Mouse (Mus musculus) urinary bladder, postnatal 10 days (tissue): ENCODE data around the gene Naaa.

Experiments used
- DNase-seq: peaks from one replicate; pipeline ENCODE4 v3.0.0; 2022; ENCODE audit warnings: low spot score

The Naaa gene

DNA sequence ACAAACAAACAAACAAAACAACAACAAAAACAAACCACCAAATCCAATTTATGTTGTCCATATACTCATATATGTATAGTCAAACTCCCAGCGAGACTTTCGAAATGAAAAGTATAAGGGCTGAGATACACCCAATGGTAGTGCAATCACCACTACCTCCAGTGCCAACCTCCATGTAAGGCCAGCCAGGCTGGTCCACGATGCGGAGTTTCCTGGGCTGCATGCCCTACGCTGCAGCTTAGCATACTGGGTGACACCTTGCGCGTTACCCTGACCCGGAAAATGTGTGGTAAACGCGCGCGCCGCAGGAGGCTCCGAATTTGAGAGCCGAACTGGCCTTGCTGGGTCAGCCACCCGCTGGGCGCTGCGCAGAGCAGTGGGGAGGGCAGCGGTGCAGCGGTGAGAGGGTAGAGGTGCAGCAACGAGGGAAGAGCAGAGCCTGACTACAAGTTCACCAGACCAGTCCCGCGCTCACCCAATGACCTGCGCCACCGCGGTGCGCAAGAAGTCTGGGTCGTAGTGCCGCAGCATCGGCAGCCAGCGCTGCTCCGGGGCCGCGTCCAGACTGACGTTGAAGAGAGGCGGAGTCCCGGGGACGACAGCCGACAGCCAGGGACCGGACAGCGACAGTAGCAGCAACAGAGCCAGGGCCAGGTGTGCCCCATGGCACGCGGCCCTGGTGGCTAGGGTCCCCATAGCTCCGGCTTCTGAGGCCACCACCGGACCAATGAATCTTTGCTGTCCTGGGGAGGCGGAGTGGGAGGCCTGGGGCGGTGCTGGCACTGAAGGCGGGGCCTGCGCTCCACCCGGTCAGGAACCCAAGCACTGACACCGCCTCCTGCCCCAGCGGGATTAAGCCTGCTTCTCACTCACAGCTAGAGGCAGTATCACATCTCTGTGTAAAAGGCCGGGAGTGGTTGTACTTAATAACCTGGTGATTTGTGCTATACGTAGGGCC is at the start of gene Naaa:
Gene Naaa, minus strand, starts transcription at position 734 of the 958 bp plus-strand sequence.
- DNase-seq: peak; percentile 45

DNA sequence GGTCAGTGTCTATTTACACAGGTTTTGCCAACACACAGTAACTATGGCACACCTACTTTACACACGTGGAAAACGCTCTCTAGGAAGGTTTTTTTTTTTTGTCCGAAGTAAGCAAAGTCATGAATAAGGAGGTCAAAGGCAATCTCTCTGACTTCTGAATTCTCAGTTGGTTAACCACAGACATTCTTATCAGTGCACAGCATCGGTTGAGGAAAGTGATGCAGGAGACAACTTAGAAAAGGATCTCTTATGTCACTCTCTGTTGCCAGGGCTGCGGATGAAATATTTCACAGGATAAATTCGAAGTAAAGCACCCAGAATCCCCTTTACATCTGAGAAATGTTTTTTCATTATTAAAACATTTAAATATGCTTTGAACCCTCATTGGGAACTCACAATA is 49.4 kb upstream of the Naaa start:
- no peak for DNase-seq

- DNase-seq: no peak
Measured at GRCm38 (mm10) chr5:92323264-92323663, 45.3 kb upstream of the Naaa start.

DNA sequence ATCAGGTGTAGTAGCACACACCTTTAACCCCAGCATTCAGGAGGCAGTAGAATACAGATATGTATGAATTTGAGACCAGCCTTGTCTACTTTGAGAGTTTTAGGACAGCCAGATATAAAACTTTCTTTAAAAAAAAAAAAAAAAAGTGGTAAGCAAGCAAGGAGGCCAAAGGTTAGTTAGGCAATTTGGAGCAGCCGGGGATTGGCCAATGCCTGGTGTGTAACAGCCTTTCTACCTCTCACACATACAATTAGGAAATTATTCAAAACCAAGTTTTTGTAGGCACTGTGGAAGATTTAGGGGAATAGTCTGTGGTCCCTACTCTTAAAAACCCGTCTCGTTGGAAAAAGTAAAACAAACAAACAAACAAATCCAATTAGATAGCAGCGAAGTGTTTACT is 44.6 kb upstream of the Naaa start:
- DNase-seq: no peak

DNA sequence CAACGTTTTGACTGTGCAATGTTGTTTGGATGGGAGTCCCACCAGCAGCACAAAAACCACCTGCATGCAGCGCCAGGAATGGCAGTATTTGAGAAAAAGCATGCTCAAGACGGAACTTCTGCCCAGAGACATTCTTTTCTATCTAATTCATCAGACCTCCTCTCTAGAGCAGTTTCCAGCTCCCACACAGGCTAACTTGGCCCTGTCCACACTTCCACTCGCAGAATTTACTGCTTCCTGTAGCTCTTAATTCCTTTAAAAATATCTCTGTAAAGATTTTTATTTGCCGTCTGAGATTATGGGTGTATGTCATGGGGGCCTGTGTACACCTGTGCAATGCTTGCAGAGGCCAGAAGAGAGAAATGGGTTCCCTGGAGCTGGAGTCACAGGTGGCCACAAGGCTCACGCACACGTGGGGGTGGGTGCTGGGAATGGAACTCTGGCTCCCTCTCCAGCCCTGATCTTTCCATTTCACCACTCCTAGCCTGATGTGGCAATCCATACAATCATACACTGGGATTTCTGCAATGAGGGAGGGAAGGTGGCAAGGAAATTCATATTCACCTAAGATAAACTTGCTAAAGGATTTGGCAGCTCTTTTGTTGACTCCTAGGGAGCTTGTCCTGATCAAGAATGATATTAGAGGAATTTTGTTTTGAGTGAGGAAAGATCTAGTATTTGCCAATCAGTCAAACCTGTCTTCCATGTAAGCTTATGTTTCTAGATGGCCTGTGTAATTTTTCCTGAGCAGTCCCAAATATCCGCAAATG is 43.8 kb upstream of the Naaa start:
- no peak for DNase-seq

GRCm38 (mm10) chr5:92318596-92318995 is 40.6 kb upstream of the Naaa start:
- DNase-seq: no peak

- no peak for DNase-seq
Measured at GRCm38 (mm10) chr5:92318119-92318518, 40.1 kb upstream of the Naaa start.

DNA sequence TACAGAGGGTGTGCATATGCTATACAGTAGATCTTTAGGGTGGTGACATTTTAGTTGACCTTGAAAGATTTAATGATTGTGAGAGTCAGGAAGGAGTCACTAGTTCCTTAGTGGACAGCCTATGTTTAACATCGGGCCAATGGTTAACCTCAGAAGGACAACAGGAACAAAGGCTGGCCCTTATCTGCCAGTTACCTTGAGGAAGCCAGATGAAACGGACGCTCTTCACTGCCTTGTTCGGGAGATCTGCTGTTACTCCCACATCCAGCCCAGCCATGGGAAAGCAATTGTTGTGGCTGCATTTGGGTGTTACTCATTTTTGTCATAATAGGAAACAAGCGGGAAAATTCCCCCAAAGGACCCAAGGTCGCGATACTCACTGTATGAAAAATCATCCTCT is 35.8 kb upstream of the Naaa start:
- no peak for DNase-seq

DNA sequence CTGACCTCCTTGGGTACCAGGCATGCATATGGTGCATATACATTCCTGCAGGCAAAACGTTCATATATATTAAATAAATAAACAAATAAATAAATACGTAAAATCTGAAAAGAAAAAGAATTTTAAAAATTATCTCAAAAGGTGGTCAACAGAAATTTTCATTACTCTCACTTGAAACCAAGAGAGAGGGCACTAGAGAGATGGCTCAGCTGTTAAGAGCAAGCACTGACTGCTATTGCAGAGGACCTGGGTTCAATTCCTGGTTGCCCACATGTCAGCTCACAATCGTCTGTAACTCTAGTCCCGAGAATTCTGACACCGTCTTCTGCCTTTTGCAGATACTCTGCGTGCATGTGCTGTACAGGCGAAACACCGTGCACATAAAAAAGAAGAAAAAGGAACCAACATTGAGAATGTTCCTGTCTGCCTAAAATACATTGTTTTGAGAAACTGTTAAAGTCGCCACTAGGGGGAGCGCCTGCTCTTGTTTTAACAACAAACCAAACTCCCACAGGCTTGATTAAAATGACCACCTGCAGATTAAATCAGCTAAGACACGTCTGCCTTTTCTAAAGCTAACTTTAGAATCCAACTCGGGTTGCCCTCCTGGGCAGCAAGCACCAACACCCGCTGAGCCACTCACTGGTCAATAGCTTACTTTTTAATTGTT is 34.2 kb upstream of the Naaa start:
- DNase-seq: peak; percentile 37

- peak; percentile 73 for DNase-seq
Measured at GRCm38 (mm10) chr5:92309681-92310511, 31.9 kb upstream of the Naaa start, which contains the start of gene Sdad1. Gene Sdad1 (minus strand): TSS chr5:92310479.

DNA sequence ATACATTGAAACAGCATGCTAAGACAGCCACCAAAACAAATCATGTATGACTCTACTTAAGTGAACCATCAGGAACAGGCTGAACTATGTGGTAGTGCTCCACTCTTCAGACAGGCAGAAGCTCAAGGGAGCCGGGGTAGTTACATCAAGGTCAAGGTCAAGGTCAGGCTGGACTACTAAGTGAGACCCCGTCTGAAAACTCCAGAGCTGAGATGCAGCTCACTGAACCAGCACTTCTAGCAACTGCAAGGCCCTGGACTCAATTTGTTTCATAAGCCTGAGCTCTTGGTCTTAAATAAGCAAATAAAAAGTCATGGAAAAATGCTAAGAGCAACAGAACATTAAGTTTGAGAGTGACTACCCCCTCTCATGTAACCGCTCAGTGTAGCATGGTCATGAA is 26.3 kb upstream of the Naaa start:
- DNase-seq: no peak

DNA sequence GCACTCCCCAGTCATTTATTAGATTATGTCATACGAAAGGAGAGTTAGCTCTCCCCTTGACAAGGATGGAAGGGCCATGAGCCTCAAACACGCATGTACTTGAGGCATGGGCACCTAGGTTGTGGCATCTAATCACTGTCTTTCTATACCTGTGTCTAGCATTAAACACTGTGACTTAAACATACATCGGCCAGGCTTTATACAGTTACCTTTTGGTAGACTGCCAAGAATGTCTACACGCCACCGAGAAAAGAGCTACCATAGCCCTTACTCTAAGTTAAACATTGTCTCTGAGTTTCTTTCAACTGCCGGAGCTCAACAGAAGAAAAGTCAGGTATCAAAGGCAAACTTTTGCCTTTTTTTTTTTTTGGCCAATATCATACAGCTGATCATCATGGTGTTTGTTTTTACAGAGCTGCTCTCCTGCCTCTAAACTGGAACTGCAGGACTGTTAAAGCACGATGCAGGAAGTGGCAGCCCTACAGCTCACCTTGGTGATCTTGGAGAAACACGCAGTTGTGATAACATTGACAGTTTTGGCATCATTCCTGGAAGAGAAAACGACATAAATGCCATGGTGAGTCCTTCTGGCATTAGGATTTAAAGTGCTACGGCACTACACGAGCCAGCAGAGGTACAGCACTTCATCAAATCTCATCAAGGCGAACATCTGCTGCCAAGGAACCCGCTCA is 24.3 kb upstream of the Naaa start:
- DNase-seq: no peak

DNA sequence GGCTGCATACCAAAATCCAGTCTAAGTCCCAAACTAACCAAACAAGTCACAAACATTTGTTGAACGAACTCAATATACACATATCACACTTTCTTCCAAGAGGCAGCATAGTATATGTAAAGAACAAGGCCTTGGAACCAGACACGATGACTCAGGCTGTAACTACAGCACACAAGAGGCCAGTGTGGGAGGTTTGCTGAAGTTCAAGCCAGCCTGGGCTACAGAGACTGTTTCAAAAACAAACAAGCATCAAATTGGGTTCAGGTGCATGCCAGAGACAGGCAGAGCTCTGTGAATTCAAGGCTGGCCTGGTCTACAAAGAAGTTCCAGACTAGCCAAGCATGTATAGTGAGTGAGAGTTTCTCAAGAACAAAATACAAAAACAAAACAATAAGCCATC is 16.6 kb upstream of the Naaa start:
- no peak for DNase-seq

GRCm38 (mm10) chr5:92291652-92292414 is 13.9 kb upstream of the Naaa start:
- DNase-seq: no peak

- DNase-seq: no peak
Measured at GRCm38 (mm10) chr5:92287840-92288239, 9.9 kb upstream of the Naaa start.

DNA sequence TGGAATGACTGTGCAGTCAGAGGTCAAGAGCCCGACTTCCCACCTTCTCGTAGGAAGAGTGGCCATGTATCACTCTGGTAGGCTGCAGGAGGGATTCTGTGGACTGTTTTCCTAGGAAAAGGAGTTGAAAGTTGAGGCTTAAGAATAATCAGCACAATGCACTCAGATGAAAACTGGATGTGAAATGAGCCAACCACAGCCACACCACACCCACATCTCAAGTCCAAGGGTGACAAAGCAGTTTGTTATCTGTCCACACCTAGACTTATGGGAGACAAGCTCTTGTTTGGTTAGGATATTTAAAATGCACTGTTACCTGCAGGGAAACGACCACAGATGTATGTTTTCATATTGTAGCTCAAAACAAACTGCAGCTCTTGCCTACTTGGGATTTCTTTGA is 5.1 kb upstream of the Naaa start:
- DNase-seq: no peak

GRCm38 (mm10) chr5:92282571-92282970 is 4.6 kb upstream of the Naaa start:
- DNase-seq: no peak

DNA sequence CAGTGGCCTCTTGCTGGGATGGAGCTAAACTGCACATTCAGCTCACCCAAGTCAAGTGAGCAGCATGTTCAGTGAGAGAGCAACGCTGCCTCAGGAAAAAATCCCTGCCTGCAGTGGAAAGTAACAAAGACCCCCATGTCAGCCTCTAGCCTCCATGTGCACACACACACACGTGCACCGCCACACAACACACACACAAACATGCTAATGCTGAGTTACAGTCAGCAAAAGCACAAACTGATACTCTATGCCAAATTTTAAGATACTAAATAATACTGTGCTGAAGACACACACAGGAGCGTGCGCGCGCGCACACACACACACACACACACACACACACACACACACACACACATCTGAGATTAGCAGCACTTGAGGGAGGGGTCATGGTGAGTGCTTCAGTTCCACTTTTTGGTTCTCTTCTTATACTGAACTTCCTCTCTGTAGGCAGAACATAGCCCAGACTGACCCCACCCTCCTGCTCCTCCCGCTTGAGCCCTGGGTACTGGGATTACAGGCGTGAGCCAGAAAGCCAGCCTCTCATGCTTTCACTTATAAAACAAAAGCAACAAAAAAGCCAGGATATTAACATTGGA is 1.1 kb upstream of the Naaa start:
- no peak for DNase-seq

- DNase-seq: no peak
Measured at GRCm38 (mm10) chr5:92270496-92270895, 7.5 kb downstream of the Naaa start.
